In genomic region chr12:37773681-37774357, GRCm38 (mm10) we compare ENCODE assay signal across 9 mouse cellular contexts. TPM values are rescaled to one million over a fixed set of nuclear protein-coding genes. Genes with fewer than 3 reads are reported as not detected.
A peak's percentile ranks its signal among the peaks of the same experiment; 100 is the strongest.
DNase-seq lines count a peak whose midpoint lies in the region; ATAC-seq and TF ChIP-seq lines count a peak whose summit lies in the region.
"Had no signal": no experiment of that assay in that cellular context is flagged by ENCODE, and none has a peak within 500 bp of the region (broad histone marks: within the 10 kb centered on the region; RNA-seq: fewer than 3 reads in every experiment).

No protein-coding gene starts in this region.

- no peak overlapping the region for H3K27ac ChIP-seq in lung, embryonic 14.5 days (ENCODE audit: low read depth)
- no peak overlapping the region for H3K27ac ChIP-seq in heart, embryonic 16.5 days (ENCODE audit: low read length)
- peak overlapping the region; percentile 74 for H3K27ac ChIP-seq in layer of hippocampus, adult 2 months
- no peak overlapping the region; the same call in 1 of the 2 replicates for H3K27ac ChIP-seq in midbrain, embryonic 10.5 days (replicated peaks)
- no peak overlapping the region for H3K27ac ChIP-seq in stomach, embryonic 16.5 days (ENCODE audit: low read length)

- H3K4me1 ChIP-seq in lung, embryonic 14.5 days (ENCODE audit: insufficient read depth) = no peaks in the 10 kb centered on the region; the same call in 1 of the 2 replicates
- no peaks in the 10 kb centered on the region; the same call in 1 of the 2 replicates for H3K4me1 ChIP-seq in lung, adult 2 months (ENCODE audit: control insufficient read depth, insufficient read depth, low read length)
- no peaks in the 10 kb centered on the region for H3K4me1 ChIP-seq in heart, embryonic 16.5 days (ENCODE audit: control insufficient read depth, insufficient read depth, low read length)
- H3K4me1 ChIP-seq in midbrain, embryonic 10.5 days = peaks cover 10% of the 10 kb centered on the region
- no peaks in the 10 kb centered on the region for H3K4me1 ChIP-seq in stomach, embryonic 16.5 days (ENCODE audit: control insufficient read depth, insufficient read depth, low read length)

- ATAC-seq in lung, embryonic 14.5 days (ENCODE audit: insufficient read depth) = no peak
- ATAC-seq in heart, embryonic 16.5 days (replicated peaks; ENCODE audit: extremely low read depth, insufficient read depth, low FRiP score) = no peak
- ATAC-seq in stomach, embryonic 16.5 days (ENCODE audit: insufficient read depth, low FRiP score) = no peak

- DNase-seq in lung, embryonic 14.5 days = peak; percentile 89
- DNase-seq in lung, adult 2 months = no peak
- peak; percentile 74 for DNase-seq in embryo, embryonic 11 days
- DNase-seq in layer of hippocampus, adult 2 months (ENCODE audit: low spot score in 2 of 2) = peak; percentile 46 to 62
- DNase-seq in midbrain, embryonic 10.5 days (ENCODE audit: low spot score) = peak; percentile 15
- DNase-seq in thymus, postnatal 36 days = no peak

- no peaks in the 10 kb centered on the region for H3K36me3 ChIP-seq in lung, embryonic 14.5 days (ENCODE audit: insufficient read depth)
- no peaks in the 10 kb centered on the region for H3K36me3 ChIP-seq in heart, embryonic 16.5 days (ENCODE audit: control insufficient read depth, insufficient read depth)
- H3K36me3 ChIP-seq in midbrain, embryonic 10.5 days = no peaks in the 10 kb centered on the region
- no peaks in the 10 kb centered on the region for H3K36me3 ChIP-seq in stomach, embryonic 16.5 days (ENCODE audit: control insufficient read depth, insufficient read depth, low read length)

- TF ChIP-seq POLR2A in lung, adult 2 months (IDR thresholded peaks at IDR 0.05; ENCODE audit: borderline replicate concordance, extremely low read depth, low read depth, low read length) = no peak

- H3K27me3 ChIP-seq in lung, embryonic 14.5 days (ENCODE audit: insufficient read depth, low read length) = no peaks in the 10 kb centered on the region
- H3K27me3 ChIP-seq in heart, embryonic 16.5 days (ENCODE audit: control insufficient read depth, insufficient read depth, low read length) = no peaks in the 10 kb centered on the region
- no peaks in the 10 kb centered on the region for H3K27me3 ChIP-seq in midbrain, embryonic 10.5 days (ENCODE audit: low read depth, poor library complexity, severe bottlenecking)
- no peaks in the 10 kb centered on the region for H3K27me3 ChIP-seq in stomach, embryonic 16.5 days (ENCODE audit: control insufficient read depth, insufficient read depth, low read length)

- peak; percentile 65 for TF ChIP-seq CTCF in lung, embryonic 14.5 days (IDR thresholded peaks at IDR 0.05; ENCODE audit: low read depth)
- no peak; the same call in 1 of the 2 replicates for TF ChIP-seq CTCF in lung, adult 2 months (IDR thresholded peaks at IDR 0.05; ENCODE audit: insufficient read depth, low read length)
- TF ChIP-seq CTCF in layer of hippocampus, adult 2 months (conservative IDR thresholded peaks at IDR 0.05) = peak; percentile 85

- no peak overlapping the region for H3K4me3 ChIP-seq in lung, embryonic 14.5 days (ENCODE audit: low read depth, low read length)
- no peak overlapping the region for H3K4me3 ChIP-seq in lung, adult 2 months (replicated peaks; ENCODE audit: extremely low read depth, low read depth, low read length)
- no peak overlapping the region for H3K4me3 ChIP-seq in heart, embryonic 16.5 days (ENCODE audit: low read length)
- peak overlapping the region; percentile 51 for H3K4me3 ChIP-seq in layer of hippocampus, adult 2 months
- H3K4me3 ChIP-seq in midbrain, embryonic 10.5 days = peak overlapping the region; percentile 38
- H3K4me3 ChIP-seq in stomach, embryonic 16.5 days (replicated peaks; ENCODE audit: low read length) = peak overlapping the region; percentile 15; the same call in 1 of the 2 replicates
- H3K4me3 ChIP-seq: erythroblast, embryonic 14.5 days had no signal

- peak overlapping the region; percentile 34; the same call in 1 of the 2 replicates for H3K4me2 ChIP-seq in lung, embryonic 14.5 days
- peak overlapping the region; percentile 16; the same call in 1 of the 2 replicates for H3K4me2 ChIP-seq in heart, embryonic 16.5 days (ENCODE audit: low read depth, low read length)
- peak overlapping the region; percentile 43 for H3K4me2 ChIP-seq in stomach, embryonic 16.5 days (ENCODE audit: low read depth, low read length)

- no peak overlapping the region for H3K9ac ChIP-seq in lung, embryonic 14.5 days
- H3K9ac ChIP-seq in heart, embryonic 16.5 days (ENCODE audit: low read length) = no peak overlapping the region
- H3K9ac ChIP-seq in stomach, embryonic 16.5 days (ENCODE audit: low read length) = no peak overlapping the region

- H3K9me3 ChIP-seq in lung, embryonic 14.5 days (ENCODE audit: low read depth, low read length) = no peaks in the 10 kb centered on the region
- H3K9me3 ChIP-seq in heart, embryonic 16.5 days (replicated peaks; ENCODE audit: control insufficient read depth, low read length) = no peaks in the 10 kb centered on the region
- no peaks in the 10 kb centered on the region for H3K9me3 ChIP-seq in midbrain, embryonic 10.5 days (replicated peaks)
- no peaks in the 10 kb centered on the region for H3K9me3 ChIP-seq in stomach, embryonic 16.5 days (replicated peaks; ENCODE audit: control insufficient read depth, low read length)

- WGBS in lung, embryonic 14.5 days = 22% methylated on average over 8 of the region's 8 CpGs
- WGBS in lung, adult 2 months = 23% methylated on average over 8 of the region's 8 CpGs
- 17% methylated on average over 8 of the region's 8 CpGs for WGBS in heart, embryonic 16.5 days
- WGBS in midbrain, embryonic 10.5 days = 6% methylated on average over 8 of the region's 8 CpGs
- 17% methylated on average over 8 of the region's 8 CpGs for WGBS in stomach, embryonic 16.5 days

RNA-seq across cellular contexts. Expression of gene Dgkb, which starts 43.7 kb away (rescaled TPM):
- polyA plus RNA-seq in lung, embryonic 14.5 days (2014; fragmentation: Nextera tagmentation; extraction: Ambion mirVana) = 3.5 and 3.9 TPM in 2 replicates
- polyA plus RNA-seq in lung, adult 2 months (2012; rRNA removed) = 0.43 and 0.80 TPM in 2 replicates
- polyA plus RNA-seq in heart, embryonic 16.5 days (2015; fragmentation: Nextera tagmentation; extraction: Ambion mirVana) = 0.50 and 0.79 TPM in 2 replicates
- 100 to 1,000 TPM; 153 to 160 TPM for total RNA-seq in layer of hippocampus, adult 2 months (2021)
- 0.26 and 0.56 TPM in 2 replicates for polyA plus RNA-seq in midbrain, embryonic 10.5 days (2016; fragmentation: Nextera tagmentation; extraction: Ambion mirVana)
- polyA plus RNA-seq in stomach, embryonic 16.5 days (2015; fragmentation: Nextera tagmentation; extraction: Ambion mirVana) = 0.99 and 1.1 TPM in 2 replicates
- polyA plus RNA-seq: erythroblast, embryonic 14.5 days had no signal

Comparison
In these comparisons a context has a peak if more than half of its experiments do, and no peak if none do; other contexts are left out.
1. DNase-seq: peak in lung, embryonic 14.5 days (single experiment), embryo, embryonic 11 days (single experiment), layer of hippocampus, adult 2 months (2 of 2) and midbrain, embryonic 10.5 days (single experiment); none in lung, adult 2 months (single experiment) and thymus, postnatal 36 days (0 of 2).
2. H3K4me3 ChIP-seq: peak in layer of hippocampus, adult 2 months (single experiment), midbrain, embryonic 10.5 days (single experiment) and stomach, embryonic 16.5 days (single experiment); none in lung, embryonic 14.5 days (single experiment), lung, adult 2 months (single experiment) and heart, embryonic 16.5 days (single experiment).
3. Peak in every context shown above with its lines, with median percentiles within 50 percentile points of each other: H3K4me2 ChIP-seq.